Mouse (Mus musculus) layer of hippocampus, postnatal 10 days (tissue): ENCODE measurements around the gene Msl1. TPM values are rescaled to one million over a fixed set of nuclear protein-coding genes. Genes with fewer than 3 reads are reported as not detected.
"Not testable (repeated sequence)": the region's sequence is repeated elsewhere in the genome, so short reads cannot be mapped to it uniquely, and the experiment has no call there.

ENCODE experiments used
- DNase-seq, 2 experiments: peaks; one replicate each; pipeline ENCODE4 v3.0.0; 2021; ENCODE audit warnings: low spot score in 2 of 2
- total RNA-seq, 2 experiments: library from RNA; stranded (reverse); gene quantifications; 2 replicates each; pipeline ENCODE4 v1.2.3; 2021

The Msl1 gene
- total RNA-seq, 2 experiments from 2014 or later, result 147 to 157 TPM

DNA sequence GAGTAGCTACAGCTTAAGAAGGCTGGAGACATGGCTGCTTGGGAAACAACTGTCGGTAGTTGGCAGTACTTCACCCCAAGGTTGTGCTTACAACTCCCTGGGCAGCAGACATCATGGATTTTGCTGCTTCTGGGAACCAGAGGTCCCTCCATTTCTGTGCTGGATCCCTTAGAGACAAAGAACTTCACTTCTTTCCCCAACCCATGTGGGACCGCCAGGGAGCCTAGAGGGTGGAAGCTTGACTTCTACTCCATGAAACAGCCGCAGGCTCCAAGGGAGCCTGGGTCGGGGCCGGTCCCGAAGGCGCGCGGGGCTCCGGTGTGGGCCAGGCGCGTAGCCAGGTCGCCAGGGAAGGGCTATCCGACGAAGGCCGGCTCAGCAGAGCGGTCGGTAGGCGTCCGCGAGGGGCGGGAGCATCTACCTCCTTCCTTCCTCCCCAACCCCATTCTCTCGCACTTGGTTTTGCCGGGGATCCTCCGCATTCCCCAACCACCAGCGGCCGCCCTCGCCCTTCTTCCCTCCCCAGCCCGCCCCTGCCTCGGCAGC lies 774 bp upstream of the Msl1 start:
- peak; percentile 78 to 81 for DNase-seq

DNA sequence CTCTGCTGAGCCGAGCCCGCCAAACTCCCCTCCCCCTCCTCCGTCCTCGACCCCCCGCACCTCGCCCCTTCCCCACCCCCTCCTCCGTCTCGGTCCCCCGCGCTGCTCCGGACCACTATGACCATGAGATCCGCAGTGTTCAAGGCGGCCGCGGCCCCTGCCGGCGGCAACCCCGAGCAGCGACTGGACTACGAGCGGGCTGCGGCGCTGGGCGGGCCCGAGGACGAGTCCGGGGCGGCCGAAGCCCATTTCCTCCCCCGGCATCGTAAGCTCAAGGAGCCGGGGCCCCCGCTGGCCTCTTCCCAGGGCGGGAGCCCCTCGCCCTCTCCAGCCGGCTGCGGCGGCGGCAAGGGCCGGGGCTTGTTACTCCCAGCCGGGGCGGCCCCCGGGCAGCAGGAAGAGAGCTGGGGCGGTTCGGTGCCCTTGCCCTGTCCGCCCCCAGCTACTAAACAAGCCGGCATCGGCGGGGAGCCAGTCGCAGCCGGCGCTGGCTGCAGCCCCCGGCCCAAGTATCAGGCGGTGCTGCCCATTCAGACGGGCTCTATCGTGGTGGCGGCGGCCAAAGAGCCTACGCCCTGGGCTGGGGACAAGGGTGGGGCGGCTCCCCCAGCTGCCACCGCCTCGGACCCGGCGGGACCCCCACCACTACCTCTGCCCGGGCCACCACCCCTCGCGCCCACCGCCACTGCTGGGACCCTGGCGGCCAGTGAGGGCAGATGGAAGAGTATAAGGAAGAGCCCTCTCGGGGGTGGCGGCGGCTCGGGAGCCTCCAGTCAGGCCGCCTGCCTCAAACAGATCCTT lies 598 bp downstream of the Msl1 start:
- DNase-seq, result peak; percentile 43 to 63

DNA sequence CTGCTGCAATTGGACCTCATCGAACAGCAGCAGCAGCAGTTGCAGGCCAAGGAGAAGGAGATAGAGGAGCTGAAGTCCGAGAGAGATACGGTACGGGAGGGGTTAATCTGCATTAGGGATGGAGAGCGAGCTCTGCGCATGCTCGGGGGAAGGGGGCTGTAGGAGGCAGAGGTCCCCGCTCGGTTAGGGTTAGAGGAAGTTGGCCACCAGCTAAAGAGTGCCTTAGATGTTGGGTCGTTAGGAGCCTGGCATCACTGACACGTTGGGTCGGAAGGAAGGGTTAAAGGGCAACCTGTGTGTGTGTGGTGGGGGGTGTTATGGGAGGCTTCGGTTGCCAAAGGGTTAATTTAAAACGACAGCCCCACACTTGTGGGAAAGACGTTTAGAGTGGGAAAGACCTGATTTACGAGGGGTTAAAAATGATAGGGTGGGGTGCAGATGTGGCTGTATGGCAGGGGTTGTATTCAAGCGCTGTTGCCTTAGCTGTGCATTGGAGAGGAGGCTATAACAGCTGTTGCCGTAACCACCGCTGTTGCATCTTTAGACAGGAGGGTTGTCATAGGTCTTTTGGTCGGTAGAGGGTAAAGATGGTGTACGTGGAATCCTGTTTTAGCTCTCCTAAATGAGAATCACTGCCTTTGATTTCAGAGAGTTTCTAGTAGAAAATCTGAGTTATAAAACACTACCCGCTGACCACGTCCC lies 1.4 kb downstream of the Msl1 start:
- DNase-seq, result peak; percentile 84 to 88

DNA sequence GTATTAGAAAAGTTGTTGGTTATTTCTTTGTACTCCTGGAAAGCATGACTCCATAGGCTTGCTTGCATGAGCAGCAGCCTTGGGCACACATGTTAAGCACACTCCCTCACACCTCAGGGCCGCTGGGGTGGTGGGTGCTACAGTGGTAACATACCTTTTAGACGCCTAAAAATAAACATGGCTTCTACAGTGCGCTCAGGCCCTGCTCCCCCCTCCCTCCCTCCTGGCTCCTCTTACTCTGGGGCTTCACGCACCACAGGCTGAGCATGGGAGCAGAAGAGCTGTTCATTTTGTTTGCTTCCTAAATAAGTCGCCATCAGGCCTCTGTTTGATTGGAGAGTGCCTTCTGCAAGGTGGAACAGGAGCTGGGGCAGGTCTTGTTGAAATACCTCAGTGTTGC lies 2.0 kb downstream of the Msl1 start:
- DNase-seq, result peak in 1 of 2 experiments; percentile 35

- no peak for DNase-seq
Observed at GRCm38 (mm10) chr11:98797909-98798308, 2.6 kb downstream of the Msl1 start.

DNA sequence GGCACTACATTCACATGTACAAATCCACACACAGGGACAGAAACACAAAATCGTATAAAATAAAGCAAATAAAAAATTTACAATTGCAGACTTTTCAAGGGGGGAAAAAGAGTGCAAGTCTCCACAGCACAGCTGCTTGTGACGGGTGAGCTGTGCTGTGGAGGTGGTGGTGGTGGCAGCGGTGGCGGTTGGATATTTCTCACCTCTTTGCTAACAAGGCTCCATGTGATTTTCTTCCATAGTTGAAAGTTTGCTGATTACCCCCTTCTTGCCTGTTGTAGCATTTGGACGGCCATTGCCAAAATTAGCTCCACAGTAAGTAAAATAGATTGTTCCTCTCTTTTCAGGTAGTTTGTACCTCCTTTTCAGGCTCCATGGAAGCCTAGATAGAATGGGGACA lies 9.3 kb downstream of the Msl1 start, which contains the start of gene Casc3:
Casc3 (plus strand) TSS at position 301 of the 400 bp plus-strand sequence.
- no peak for DNase-seq

- DNase-seq, result no peak
Observed at GRCm38 (mm10) chr11:98808417-98808816, 13.1 kb downstream of the Msl1 start.

DNA sequence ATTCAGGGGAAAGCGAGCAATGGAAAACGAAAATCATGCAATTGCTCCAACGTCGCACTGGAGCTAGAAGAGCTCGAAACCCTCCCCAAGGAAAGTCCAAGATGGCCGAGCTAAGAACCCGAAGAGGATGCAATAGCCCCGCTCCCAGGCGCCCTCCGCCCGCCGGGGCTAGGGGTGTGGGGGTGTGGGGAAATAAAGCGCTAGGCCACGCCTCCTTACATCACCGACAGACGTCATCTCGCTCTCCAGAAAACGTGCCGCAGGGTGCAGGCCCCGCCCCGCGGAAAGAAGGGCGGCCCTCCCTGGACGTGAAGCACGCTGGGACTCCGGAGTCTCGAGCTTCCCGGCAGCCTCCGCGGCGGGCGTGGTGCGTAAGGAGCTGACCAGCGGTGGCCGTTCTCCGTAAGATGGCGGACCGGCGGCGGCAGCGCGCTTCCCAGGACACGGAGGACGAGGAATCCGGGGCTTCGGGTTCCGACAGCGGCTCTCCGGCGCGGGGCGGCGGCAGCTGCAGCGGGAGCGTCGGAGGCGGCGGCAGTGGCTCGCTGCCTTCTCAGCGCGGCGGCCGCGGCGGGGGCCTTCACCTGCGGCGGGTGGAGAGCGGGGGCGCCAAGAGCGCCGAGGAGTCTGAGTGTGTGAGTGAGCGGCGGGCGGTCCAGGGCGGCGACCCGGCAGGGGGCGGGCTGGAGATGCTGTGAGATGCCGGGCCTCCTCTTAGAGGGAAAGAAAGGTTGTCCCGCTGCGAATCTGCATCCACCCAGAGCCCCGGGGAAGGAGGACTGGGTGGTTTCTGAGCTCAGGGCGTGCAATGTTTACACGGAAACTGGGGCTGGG lies 14.4 kb downstream of the Msl1 start:
- peak; percentile 97 to 98 for DNase-seq

DNA sequence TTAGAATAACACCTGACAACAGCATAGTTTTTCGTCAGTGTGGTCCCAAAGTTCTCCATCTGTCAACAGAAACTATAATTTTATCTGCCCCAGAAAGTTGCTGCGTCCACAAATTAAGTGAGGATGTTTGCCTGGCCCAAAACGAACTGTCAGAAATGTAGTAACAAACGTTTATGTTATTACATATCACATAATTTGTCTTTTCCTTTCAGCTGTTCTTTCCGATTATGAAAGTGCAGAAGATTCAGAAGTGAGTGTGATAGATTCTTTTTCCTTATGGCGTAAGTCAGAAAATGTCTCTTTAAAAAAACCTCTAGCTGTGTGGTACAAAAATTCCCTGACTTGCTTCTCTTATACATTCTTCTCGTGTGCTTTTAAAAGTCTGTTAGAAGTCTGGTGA lies 15.4 kb downstream of the Msl1 start:
- no peak for DNase-seq

DNA sequence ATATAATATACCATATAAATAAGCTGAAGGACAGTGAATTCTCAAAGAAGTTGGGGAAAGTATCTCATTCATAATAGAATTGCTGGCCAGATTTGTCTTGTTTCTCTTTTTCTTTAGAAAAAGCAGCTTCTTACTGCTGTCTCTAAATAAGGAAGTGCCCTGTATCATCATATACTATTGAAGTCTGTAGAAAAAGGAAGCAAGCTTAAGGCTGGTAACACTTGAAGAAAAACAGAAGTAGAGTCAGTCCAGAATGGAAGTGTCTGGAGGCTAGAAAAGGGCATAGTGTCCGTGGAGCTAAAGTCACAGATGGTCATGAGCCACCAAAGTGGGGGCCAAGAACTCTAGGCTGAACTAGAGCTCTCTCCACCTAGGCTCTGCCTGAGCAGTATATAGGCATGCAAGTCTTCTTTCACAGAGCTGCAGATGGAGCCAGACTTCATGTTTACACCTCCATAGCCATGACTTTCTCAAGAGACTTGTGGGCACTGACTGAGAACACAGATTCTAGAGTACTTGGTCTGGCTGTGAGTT lies 21.5 kb downstream of the Msl1 start:
- DNase-seq, result no peak

DNA sequence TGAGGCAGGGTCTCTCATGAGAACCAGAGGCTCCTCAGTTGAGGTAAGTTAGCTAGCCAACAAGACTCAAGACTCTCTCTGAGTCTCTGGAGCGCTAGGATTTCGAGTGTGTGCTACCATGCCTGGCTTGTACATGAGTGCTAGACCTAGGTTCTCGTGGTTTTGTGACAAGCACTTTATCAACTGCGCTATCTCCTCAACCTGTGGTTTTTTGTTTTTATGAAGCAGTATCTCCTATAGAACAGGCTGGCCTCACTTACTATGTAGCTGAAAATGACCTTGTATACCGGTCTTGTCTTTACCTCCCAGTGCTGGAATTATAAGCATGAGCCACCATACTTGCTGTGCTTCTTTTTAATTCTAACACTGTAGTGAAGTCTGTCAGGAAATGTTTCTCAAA lies 25.7 kb downstream of the Msl1 start:
- DNase-seq, result no peak

DNA sequence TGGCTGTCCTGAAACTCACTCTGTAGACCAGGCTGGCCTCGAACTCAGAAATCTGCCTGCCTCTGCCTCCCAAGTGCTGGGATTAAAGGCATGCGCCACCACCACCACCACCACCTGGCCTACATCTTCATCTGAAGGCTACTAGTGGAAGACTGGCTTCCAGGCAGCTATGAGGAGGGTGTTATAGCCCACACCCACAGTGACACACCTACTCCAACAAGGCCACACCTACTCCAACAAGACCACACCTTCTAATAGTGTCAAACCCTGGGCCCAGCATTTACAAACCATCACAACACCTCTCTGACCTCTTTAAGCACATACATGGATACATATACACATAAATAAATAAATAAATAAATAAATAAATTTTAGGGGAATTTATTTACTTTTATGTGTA lies 30.8 kb downstream of the Msl1 start:
- DNase-seq, result not testable (repeated sequence)

GRCm38 (mm10) chr11:98827877-98828276 lies 32.6 kb downstream of the Msl1 start:
- DNase-seq, result no peak

GRCm38 (mm10) chr11:98829091-98829775 lies 33.9 kb downstream of the Msl1 start:
- peak in 1 of 2 experiments; percentile 53 for DNase-seq

DNA sequence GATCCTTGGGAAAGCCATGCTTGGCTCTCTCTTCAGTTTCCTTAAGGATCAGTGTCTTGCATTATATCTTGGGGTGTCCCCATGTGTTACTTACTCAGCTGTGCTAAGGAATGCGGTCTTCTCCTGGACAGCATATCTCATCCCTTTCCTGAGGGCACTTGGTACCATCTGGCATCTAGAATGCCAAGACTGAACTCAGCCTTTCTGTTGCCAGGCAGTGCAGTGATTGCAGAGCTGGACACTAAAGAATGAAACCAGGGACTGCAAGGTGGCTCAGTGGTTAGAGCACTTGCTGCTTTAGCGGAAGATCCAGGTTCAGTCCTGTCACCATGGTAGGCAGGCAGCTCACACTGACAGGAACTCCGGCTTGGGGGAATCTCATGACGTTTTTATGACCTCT lies 34.6 kb downstream of the Msl1 start:
- DNase-seq, result no peak

- peak in 1 of 2 experiments; percentile 37 for DNase-seq
Observed at GRCm38 (mm10) chr11:98835296-98835695, 40.0 kb downstream of the Msl1 start.

GRCm38 (mm10) chr11:98835725-98836124 lies 40.4 kb downstream of the Msl1 start:
- DNase-seq, result peak; percentile 38 to 53

- DNase-seq, result no peak
Observed at GRCm38 (mm10) chr11:98836128-98836527, 40.8 kb downstream of the Msl1 start.

DNA sequence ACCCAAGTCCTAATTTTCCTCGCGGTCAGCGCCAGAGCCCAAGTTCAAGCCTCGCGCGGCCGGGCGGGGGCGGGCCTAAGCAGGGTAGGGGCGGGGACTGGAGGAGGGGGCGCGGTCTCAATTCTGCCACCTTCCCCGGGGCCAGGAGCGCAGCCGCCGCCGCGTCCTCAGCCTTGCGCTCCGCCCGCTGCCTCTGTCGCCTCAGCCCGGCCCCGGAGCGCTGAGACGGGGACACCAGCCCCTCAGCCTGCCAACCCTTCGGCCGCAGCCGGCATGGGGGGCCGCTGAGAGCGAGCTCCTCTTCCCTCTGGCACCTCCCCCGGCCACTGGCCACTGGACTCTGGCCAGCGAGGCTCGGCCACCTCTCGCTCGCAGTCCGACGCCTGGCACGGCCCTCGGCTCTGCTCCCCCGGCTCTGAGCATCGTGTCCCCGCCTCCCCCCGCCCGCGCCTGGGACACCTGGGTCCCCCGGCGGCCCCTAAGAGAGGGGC lies 41.4 kb downstream of the Msl1 start, which contains the start of gene Rapgefl1:
Rapgefl1 (plus strand) TSS at position 135 of the 491 bp plus-strand sequence.
- peak; percentile 77 to 87 for DNase-seq

DNA sequence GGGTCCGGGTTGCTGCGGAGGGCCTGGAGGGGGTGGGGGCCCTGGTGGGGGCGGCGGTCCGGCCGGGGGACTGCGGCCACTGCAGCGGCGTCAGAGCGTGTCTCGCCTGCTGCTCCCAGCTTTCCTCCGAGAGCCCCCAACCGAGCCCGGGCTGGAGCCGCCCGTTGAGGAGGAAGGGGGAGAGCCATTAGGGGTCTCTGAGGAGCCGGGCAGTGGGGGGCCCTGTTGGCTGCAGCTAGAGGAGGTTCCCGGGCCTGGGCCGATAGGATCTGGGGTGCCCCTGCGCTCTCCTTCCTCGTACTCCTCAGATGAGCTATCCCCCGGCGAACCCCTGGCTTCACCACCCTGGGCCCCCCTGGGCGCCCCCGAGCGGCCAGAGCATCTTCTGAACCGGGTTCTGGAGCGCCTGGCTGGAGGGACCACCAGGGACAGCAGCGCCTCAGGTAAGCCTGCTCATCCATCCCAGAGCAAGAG lies 42.0 kb downstream of the Msl1 start:
- peak; percentile 52 to 67 for DNase-seq
